Mouse (Mus musculus): ENCODE results near the gene Gga3. TPM values are rescaled to one million over a fixed set of nuclear protein-coding genes. Genes with fewer than 3 reads are reported as not detected.

The Gga3 gene
- polyA plus RNA-seq, 2 experiments: 6.4 to 9.2 TPM

- 85% methylated on average over 7 of the region's 7 CpGs for WGBS (ENCODE audit: insufficient replicate concordance)
- no peaks in the 10 kb centered on the region for H3K9me3 ChIP-seq (ENCODE audit: control insufficient read depth, low read length)
- no peaks in the 10 kb centered on the region for H3K36me3 ChIP-seq (replicated peaks; ENCODE audit: control insufficient read depth, insufficient read depth, low read depth)
- ATAC-seq (ENCODE audit: insufficient read depth) (no peak), DNase-seq (ENCODE audit: low read depth in 3 of 3, low spot score in 3 of 3) (no peak)
- peaks cover 8 to 12% of the 10 kb centered on the region in 2 experiments for H3K4me1 ChIP-seq (replicated peaks; ENCODE audit: control insufficient read depth in 2 of 2, insufficient read depth in 2 of 2, low read length in 1 of 2)
- TF ChIP-seq CTCF (IDR thresholded peaks at IDR 0.05; ENCODE audit: low read depth): no peak
- no peak for TF ChIP-seq EP300 (IDR thresholded peaks at IDR 0.05; ENCODE audit: low read depth)
- no peak overlapping the region for H3K9ac ChIP-seq (replicated peaks)
- H3K27me3 ChIP-seq (ENCODE audit: control insufficient read depth, insufficient read depth, low read length): no peaks in the 10 kb centered on the region
- no peak overlapping the region for H3K4me3 ChIP-seq (ENCODE audit: insufficient read depth in 1 of 2, low read depth in 2 of 2, low read length in 2 of 2)
- H3K4me2 ChIP-seq (ENCODE audit: low read depth): no peak overlapping the region
- H3K27ac ChIP-seq: no peak overlapping the region
These were observed 12.5 kb upstream of the Gga3 start for GRCm38 (mm10) chr11:115616371-115616770.

DNA sequence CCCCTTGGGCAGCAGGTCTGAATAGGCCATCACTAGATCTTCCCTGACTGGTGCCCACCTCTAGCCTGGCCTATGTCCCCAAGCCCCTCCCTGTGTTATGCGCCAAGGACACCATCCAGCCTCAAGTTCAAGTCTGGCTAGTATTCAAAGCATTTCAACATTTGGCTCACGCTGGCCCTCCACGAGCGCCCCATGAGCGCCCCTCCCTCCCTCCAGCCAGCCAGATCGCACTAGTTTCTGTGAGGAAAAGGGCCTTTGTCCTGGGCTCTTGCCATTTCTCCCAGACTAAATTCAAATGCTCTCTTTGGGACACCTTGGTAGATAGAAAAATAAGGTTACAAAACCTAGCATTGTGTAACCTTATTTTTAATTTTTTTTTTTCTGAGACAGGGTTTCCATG is 12.0 kb upstream of the Gga3 start:
- H3K27me3 ChIP-seq (ENCODE audit: control insufficient read depth, insufficient read depth, low read length): no peaks in the 10 kb centered on the region
- H3K36me3 ChIP-seq (replicated peaks; ENCODE audit: control insufficient read depth, insufficient read depth, low read depth): no peaks in the 10 kb centered on the region
- H3K4me3 ChIP-seq (ENCODE audit: insufficient read depth in 1 of 2, low read depth in 2 of 2, low read length in 2 of 2): no peak overlapping the region
- TF ChIP-seq CTCF (IDR thresholded peaks at IDR 0.05; ENCODE audit: low read depth) (no peak), EP300 (IDR thresholded peaks at IDR 0.05; ENCODE audit: low read depth) (no peak)
- WGBS (ENCODE audit: insufficient replicate concordance): 86% methylated on average over 6 of the region's 6 CpGs
- H3K9ac ChIP-seq (replicated peaks): no peak overlapping the region
- no peak for ATAC-seq (ENCODE audit: insufficient read depth)
- no peak for DNase-seq (ENCODE audit: low read depth in 3 of 3, low spot score in 3 of 3)
- H3K4me1 ChIP-seq (replicated peaks; ENCODE audit: control insufficient read depth in 2 of 2, insufficient read depth in 2 of 2, low read length in 1 of 2): peaks cover 8 to 12% of the 10 kb centered on the region in 2 experiments
- no peak overlapping the region for H3K4me2 ChIP-seq (ENCODE audit: low read depth)
- no peaks in the 10 kb centered on the region for H3K9me3 ChIP-seq (ENCODE audit: control insufficient read depth, low read length)
- H3K27ac ChIP-seq: no peak overlapping the region

DNA sequence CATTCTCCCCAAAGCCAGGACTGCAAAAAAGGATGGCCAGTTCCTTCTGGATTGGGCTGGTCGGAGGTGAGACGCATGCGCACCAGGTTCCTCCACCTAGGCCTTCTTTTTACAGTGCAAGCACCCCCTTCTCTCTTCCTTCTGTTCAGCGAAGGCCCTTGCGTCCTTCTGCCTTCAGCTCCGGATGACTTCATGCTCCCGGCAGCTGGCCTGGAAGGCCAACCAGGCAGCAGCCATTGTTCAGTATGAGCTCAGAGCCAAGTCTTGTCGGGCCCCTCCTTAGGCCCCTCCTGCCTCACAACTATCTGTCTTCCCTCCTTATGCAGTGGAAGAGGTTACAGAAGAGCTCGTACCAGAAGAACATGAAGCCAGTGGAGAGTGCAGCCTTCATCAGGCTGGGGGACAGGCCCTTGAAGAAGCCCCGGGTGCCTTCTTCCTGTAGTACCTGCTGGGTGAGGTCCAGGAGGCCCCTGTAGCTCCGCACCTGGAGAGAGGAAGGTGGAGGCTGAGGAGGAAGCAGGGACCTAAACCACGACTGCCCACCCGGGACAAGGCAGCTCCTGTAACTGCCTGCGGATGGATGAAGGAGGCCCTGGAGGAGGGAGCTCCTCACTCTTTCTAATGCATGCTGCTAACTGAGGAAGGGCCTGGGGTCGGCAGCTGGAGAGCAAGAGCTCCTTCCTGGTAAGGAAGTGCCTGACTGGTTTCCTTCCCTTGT is 11.4 kb upstream of the Gga3 start:
- H3K36me3 ChIP-seq (replicated peaks; ENCODE audit: control insufficient read depth, insufficient read depth, low read depth): no peaks in the 10 kb centered on the region
- no peak overlapping the region for H3K4me2 ChIP-seq (ENCODE audit: low read depth)
- TF ChIP-seq CTCF (IDR thresholded peaks at IDR 0.05; ENCODE audit: low read depth) (no peak), EP300 (IDR thresholded peaks at IDR 0.05; ENCODE audit: low read depth) (no peak)
- ATAC-seq (ENCODE audit: insufficient read depth): no peak
- H3K27ac ChIP-seq: no peak overlapping the region
- 78% methylated on average over 15 of the region's 15 CpGs for WGBS (ENCODE audit: insufficient replicate concordance)
- no peak overlapping the region for H3K4me3 ChIP-seq (ENCODE audit: insufficient read depth in 1 of 2, low read depth in 2 of 2, low read length in 2 of 2)
- no peak for DNase-seq (ENCODE audit: low read depth in 3 of 3, low spot score in 3 of 3)
- H3K4me1 ChIP-seq (replicated peaks; ENCODE audit: control insufficient read depth in 2 of 2, insufficient read depth in 2 of 2, low read length in 1 of 2): peaks cover 8 to 12% of the 10 kb centered on the region in 2 experiments
- H3K9me3 ChIP-seq (ENCODE audit: control insufficient read depth, low read length): no peaks in the 10 kb centered on the region
- H3K27me3 ChIP-seq (ENCODE audit: control insufficient read depth, insufficient read depth, low read length): no peaks in the 10 kb centered on the region
- H3K9ac ChIP-seq (replicated peaks): no peak overlapping the region

- no peak for TF ChIP-seq EP300 (IDR thresholded peaks at IDR 0.05; ENCODE audit: low read depth)
- no peak for TF ChIP-seq CTCF (IDR thresholded peaks at IDR 0.05; ENCODE audit: low read depth)
- no peaks in the 10 kb centered on the region for H3K9me3 ChIP-seq (ENCODE audit: control insufficient read depth, low read length)
- WGBS (ENCODE audit: insufficient replicate concordance): 75% methylated on average over 10 of the region's 10 CpGs
- no peak for ATAC-seq (ENCODE audit: insufficient read depth)
- peaks cover 2% of the 10 kb centered on the region for H3K36me3 ChIP-seq (replicated peaks; ENCODE audit: control insufficient read depth, insufficient read depth, low read depth)
- H3K27me3 ChIP-seq (ENCODE audit: control insufficient read depth, insufficient read depth, low read length): no peaks in the 10 kb centered on the region
- H3K27ac ChIP-seq: no peak overlapping the region
- no peak overlapping the region for H3K9ac ChIP-seq (replicated peaks)
- no peak overlapping the region for H3K4me2 ChIP-seq (ENCODE audit: low read depth)
- no peak for DNase-seq (ENCODE audit: low read depth in 3 of 3, low spot score in 3 of 3)
- peaks cover 8 to 12% of the 10 kb centered on the region in 2 experiments for H3K4me1 ChIP-seq (replicated peaks; ENCODE audit: control insufficient read depth in 2 of 2, insufficient read depth in 2 of 2, low read length in 1 of 2)
- H3K4me3 ChIP-seq (ENCODE audit: insufficient read depth in 1 of 2, low read depth in 2 of 2, low read length in 2 of 2): no peak overlapping the region
These were observed 10.7 kb upstream of the Gga3 start for GRCm38 (mm10) chr11:115614346-115615107.

Data from liver, embryonic 14.5 days (tissue).